Comparison of ENCODE assay signal across 24 mouse cellular contexts in genomic region chr14:102782227-102782626, GRCm38 (mm10).
DNase-seq lines count a peak whose midpoint lies in the region; ATAC-seq and TF ChIP-seq lines count a peak whose summit lies in the region.
"Had no signal": no experiment of that assay in that cellular context is flagged by ENCODE, and none has a peak within 500 bp of the region (broad histone marks: within the 10 kb centered on the region; RNA-seq: fewer than 3 reads in every experiment).

No protein-coding gene starts in this region.

- DNase-seq in adrenal gland, adult (ENCODE audit: inconsistent age in 2 of 2, low spot score in 1 of 2) = peak; percentile 19 to 50
- no peak for DNase-seq in adrenal gland, postnatal 25 days
- DNase-seq in adrenal gland, adult 8-10 months = peak; percentile 9
- DNase-seq in adrenal gland, postnatal 14 days = no peak
- DNase-seq in liver, adult 2 months (ENCODE audit: extremely low read depth, low read depth, low spot score) = peak; percentile 68
- DNase-seq in liver, embryonic 11.5 days (ENCODE audit: low spot score) = no peak
- DNase-seq in thymus, adult 2 months = no peak
- DNase-seq: B cell, adult 2 months; cerebellum, adult 11-12 months; cerebellum, adult 2 months; cerebellum, adult 9-10 months; cerebellum, postnatal 10 days; cerebellum, postnatal 25 days had no signal

- no peak overlapping the region for H3K27ac ChIP-seq in liver, adult 2 months (replicated peaks; ENCODE audit: insufficient read depth, low read depth, low read length)
- no peak overlapping the region for H3K27ac ChIP-seq in liver, embryonic 11.5 days (ENCODE audit: low read depth, low read length)
- H3K27ac ChIP-seq in thymus, adult 2 months (ENCODE audit: control insufficient read depth, insufficient read depth, low read length) = no peak overlapping the region
- H3K27ac ChIP-seq: embryonic facial prominence, embryonic 10.5 days; embryonic facial prominence, embryonic 12.5 days; forebrain, embryonic 10.5 days; forebrain, embryonic 12.5 days had no signal

- H3K9me3 ChIP-seq in liver, embryonic 11.5 days (ENCODE audit: control insufficient read depth, low read length) = no peaks in the 10 kb centered on the region
- H3K9me3 ChIP-seq: embryonic facial prominence, embryonic 10.5 days; embryonic facial prominence, embryonic 12.5 days; forebrain, embryonic 10.5 days; forebrain, embryonic 12.5 days had no signal

- no peak overlapping the region for H3K4me3 ChIP-seq in liver, adult 2 months (ENCODE audit: insufficient read depth, low read depth, low read length)
- H3K4me3 ChIP-seq in liver, embryonic 11.5 days (ENCODE audit: low read depth, low read length) = no peak overlapping the region
- no peak overlapping the region for H3K4me3 ChIP-seq in thymus, adult 2 months (ENCODE audit: control insufficient read depth, insufficient read depth, low read length)
- H3K4me3 ChIP-seq: embryonic facial prominence, embryonic 10.5 days; embryonic facial prominence, embryonic 12.5 days; forebrain, embryonic 10.5 days; forebrain, embryonic 12.5 days had no signal

- H3K9ac ChIP-seq in liver, adult 2 months (ENCODE audit: low read depth, low read length) = no peak overlapping the region
- H3K9ac ChIP-seq in liver, embryonic 11.5 days (ENCODE audit: low read depth, low read length) = no peak overlapping the region
- H3K9ac ChIP-seq: embryonic facial prominence, embryonic 12.5 days; forebrain, embryonic 12.5 days had no signal

- no peaks in the 10 kb centered on the region for H3K79me2 ChIP-seq in liver, adult 2 months (ENCODE audit: control insufficient read depth, insufficient read depth, low read length)

- H3K4me2 ChIP-seq in liver, embryonic 11.5 days = no peak overlapping the region
- H3K4me2 ChIP-seq: embryonic facial prominence, embryonic 12.5 days; forebrain, embryonic 12.5 days had no signal

- no peaks in the 10 kb centered on the region for H3K4me1 ChIP-seq in liver, adult 2 months (ENCODE audit: control insufficient read depth, insufficient read depth, low read length)
- no peaks in the 10 kb centered on the region for H3K4me1 ChIP-seq in liver, embryonic 11.5 days (replicated peaks; ENCODE audit: control insufficient read depth, insufficient read depth, low read length)
- no peaks in the 10 kb centered on the region for H3K4me1 ChIP-seq in thymus, adult 2 months (replicated peaks; ENCODE audit: control insufficient read depth, insufficient read depth, low read length)
- H3K4me1 ChIP-seq: embryonic facial prominence, embryonic 10.5 days; embryonic facial prominence, embryonic 12.5 days; forebrain, embryonic 10.5 days; forebrain, embryonic 12.5 days had no signal

- TF ChIP-seq POLR2A in liver, adult 2 months (IDR thresholded peaks at IDR 0.05; ENCODE audit: extremely low read depth, insufficient read depth, low read length) = no peak
- no peak for TF ChIP-seq POLR2A in thymus, adult 2 months (IDR thresholded peaks at IDR 0.05; ENCODE audit: control insufficient read depth, extremely low read depth, insufficient read depth, low read length, poor library complexity)

- no peak for ATAC-seq in liver, embryonic 11.5 days (replicated peaks; ENCODE audit: low FRiP score)
- ATAC-seq: activated CD4-positive, CD25-positive, alpha-beta regulatory T cell, adult 4 months; CD4-positive, CD25-positive, alpha-beta regulatory T cell, adult 4 months; forebrain, embryonic 14.5 days; forebrain, embryonic 16.5 days; Patski had no signal

- TF ChIP-seq CTCF in liver, adult 2 months (IDR thresholded peaks at IDR 0.05; ENCODE audit: low read depth, low read length) = no peak
- TF ChIP-seq CTCF in thymus, adult 2 months (IDR thresholded peaks at IDR 0.05; ENCODE audit: borderline replicate concordance, control insufficient read depth, extremely low read depth, insufficient read depth, low read length, poor library complexity) = no peak

- H3K27me3 ChIP-seq in liver, adult 2 months (ENCODE audit: control insufficient read depth, insufficient read depth, low read length) = peaks cover 7% of the 10 kb centered on the region; the same call in 1 of the 2 replicates
- no peaks in the 10 kb centered on the region for H3K27me3 ChIP-seq in liver, embryonic 11.5 days (replicated peaks; ENCODE audit: control insufficient read depth, insufficient read depth, low read length)
- H3K27me3 ChIP-seq in thymus, adult 2 months (ENCODE audit: control insufficient read depth, insufficient read depth, low read length) = no peaks in the 10 kb centered on the region
- H3K27me3 ChIP-seq: CH12.LX; embryonic facial prominence, embryonic 12.5 days; forebrain, embryonic 12.5 days had no signal

- no peaks in the 10 kb centered on the region for H3K36me3 ChIP-seq in liver, adult 2 months (ENCODE audit: control insufficient read depth, insufficient read depth, low read length)
- no peaks in the 10 kb centered on the region for H3K36me3 ChIP-seq in liver, embryonic 11.5 days (ENCODE audit: control insufficient read depth, insufficient read depth, low read length)
- H3K36me3 ChIP-seq in thymus, adult 2 months (ENCODE audit: control insufficient read depth, insufficient read depth, low read length) = no peaks in the 10 kb centered on the region
- H3K36me3 ChIP-seq: embryonic facial prominence, embryonic 10.5 days; embryonic facial prominence, embryonic 12.5 days; forebrain, embryonic 10.5 days; forebrain, embryonic 12.5 days; G1E had no signal

Comparison
In these comparisons a context has a peak if more than half of its experiments do, and no peak if none do; other contexts are left out.
1. DNase-seq: peak in adrenal gland, adult (2 of 2), adrenal gland, adult 8-10 months (single experiment) and liver, adult 2 months (single experiment); none in adrenal gland, postnatal 25 days (single experiment), adrenal gland, postnatal 14 days (single experiment), liver, embryonic 11.5 days (single experiment) and thymus, adult 2 months (single experiment).